Mouse (Mus musculus) urinary bladder, postnatal 14 days (tissue): ENCODE data around the gene Kifap3.
A peak's percentile ranks its signal among the peaks of the same experiment; 100 is the strongest.
"Not testable (repeated sequence)": the region's sequence is repeated elsewhere in the genome, so short reads cannot be mapped to it uniquely, and the experiment has no call there.

Experiments
- DNase-seq: peaks from one replicate; pipeline ENCODE4 v3.0.0; 2021; ENCODE audit warnings: low spot score

Gene Kifap3

DNA sequence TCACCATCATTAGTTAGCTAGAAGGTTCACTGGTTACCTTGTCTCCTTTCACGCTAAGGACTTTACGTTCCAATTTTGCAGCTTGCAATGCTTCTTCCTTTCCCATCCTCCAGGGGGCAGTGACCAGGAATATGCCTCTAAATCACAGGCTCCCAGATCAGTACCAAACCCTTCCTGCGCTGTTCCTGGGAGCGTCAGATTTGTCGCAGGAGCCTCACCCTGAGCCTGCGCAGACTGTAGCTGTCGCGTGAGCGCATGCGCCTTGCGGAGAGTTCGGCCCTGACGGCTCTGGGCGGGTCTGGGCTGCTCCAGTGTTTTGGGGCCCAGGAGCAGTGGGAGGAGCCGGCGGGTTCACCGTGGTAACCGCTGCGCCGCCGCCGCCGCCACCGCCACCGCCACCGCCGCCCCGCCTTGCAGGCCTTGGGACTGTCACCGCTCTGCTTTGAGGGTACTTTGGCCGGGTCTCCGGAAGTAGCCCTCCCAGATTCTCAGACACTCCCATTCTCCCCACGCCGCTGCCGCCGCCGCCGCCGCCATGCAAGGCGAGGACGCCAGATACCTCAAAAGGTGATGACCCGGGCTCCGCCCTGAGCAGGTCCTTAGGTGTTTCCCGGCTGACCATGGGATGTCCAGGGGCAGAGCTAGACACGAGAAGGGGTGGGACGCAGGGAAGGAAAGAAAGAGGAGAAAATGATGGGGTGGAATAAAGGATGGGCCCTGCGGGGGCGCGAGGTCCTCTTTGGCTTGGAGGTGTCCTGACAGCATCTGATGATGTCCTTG is at the start of gene Kifap3:
Gene Kifap3, plus strand, starts transcription at position 248 of the 780 bp plus-strand sequence.
- DNase-seq: peak; percentile 98

DNA sequence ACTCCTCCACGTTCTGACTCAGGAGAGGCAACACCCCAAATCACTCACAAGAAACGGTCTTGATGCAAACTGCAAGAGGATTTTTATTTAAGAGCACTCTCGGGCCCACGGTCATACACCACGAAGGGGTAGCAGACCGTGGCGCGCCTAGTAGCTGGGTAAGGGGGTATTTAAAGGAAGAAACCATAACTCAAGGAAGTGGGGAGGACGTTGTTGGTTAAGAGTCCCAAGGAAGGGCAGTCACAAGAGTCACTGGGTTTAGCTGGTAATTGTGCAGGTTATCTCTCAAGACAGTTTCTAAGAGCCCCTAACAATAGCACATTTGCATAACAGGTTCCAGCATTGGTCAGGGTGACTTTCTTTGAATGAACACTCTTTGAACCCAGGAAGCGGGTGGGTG is 48.2 kb upstream of the Kifap3 start:
- DNase-seq: not testable (repeated sequence)

DNA sequence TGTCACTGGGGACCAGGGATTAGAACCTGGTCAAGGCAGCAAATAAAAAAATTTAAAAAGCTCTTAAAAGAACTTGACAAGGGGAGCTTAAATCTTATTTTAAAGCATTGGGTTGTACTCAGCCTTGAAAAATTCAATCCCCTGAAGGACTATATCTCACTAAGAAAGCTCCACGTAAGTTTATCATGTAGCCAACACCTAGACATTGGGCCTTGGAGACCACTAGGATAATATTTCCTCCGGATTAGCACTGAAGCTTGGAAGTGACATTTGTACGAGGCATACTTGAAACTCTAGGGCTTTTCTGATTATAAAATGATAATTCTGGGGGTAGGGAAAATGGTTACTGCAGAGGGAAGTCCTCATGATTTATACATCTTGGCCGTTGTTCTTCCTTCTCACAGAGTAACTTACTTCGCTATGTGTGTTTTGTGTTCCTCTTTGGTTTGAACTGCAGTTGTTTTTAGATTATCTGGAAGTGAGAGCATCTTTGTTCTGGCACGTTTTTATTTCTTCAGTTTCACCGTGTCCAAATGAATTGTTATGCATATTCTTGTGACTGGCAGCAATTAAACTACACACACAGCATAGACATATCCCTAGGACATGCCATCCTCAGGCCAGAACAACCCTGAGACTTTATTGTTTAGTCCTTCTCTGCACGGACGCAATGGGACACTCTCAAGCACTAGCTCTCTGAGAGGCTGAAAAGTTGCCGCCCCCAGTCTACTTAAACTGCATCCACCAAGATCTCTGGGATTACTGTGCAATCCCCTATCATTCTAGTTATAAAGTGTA is 42.7 kb upstream of the Kifap3 start:
- peak; percentile 9 for DNase-seq

DNA sequence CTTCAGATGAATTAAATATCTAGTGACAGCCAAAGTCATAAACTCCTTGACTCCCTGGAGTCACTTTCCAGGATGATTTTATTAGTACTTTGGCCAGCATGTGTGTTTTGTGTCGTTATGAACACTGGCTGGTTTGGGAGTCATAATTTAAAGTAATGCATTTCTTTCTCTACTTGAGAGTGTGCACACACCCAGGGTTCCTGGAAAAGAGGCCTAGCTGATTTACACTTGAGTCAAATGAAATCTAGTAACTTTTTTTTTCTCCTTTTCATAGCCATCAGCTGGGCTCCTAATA is 42.2 kb upstream of the Kifap3 start:
- DNase-seq: no peak

DNA sequence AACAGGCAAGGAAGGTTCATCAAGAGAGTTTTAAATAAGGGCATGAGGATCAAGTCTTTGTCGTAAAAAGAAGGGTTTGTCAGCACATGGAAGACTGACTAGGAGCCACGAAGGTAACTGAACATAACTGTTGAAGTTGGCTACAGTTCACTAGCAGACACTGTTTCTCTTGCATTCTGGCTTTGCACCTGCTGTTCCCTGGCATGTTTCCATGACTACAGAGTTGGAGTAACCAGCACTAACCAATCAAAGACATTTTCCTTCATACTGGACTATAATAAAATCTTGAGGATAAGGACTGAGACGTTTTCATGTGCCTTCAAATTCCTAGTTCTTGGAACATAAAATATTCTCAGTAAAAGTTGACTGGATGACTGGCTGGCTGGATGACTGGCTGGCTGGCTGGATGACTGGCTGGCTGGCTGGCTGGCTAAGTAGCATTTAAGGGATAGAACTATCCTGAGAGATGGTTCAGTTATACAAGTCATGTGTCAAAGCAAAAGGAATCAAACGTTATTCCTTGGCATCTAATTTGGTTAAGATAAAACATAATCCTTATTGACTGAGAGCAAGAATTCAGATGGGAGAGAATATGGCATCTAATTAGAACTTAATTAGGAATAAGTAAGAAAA is 27.9 kb upstream of the Kifap3 start:
- DNase-seq: no peak

DNA sequence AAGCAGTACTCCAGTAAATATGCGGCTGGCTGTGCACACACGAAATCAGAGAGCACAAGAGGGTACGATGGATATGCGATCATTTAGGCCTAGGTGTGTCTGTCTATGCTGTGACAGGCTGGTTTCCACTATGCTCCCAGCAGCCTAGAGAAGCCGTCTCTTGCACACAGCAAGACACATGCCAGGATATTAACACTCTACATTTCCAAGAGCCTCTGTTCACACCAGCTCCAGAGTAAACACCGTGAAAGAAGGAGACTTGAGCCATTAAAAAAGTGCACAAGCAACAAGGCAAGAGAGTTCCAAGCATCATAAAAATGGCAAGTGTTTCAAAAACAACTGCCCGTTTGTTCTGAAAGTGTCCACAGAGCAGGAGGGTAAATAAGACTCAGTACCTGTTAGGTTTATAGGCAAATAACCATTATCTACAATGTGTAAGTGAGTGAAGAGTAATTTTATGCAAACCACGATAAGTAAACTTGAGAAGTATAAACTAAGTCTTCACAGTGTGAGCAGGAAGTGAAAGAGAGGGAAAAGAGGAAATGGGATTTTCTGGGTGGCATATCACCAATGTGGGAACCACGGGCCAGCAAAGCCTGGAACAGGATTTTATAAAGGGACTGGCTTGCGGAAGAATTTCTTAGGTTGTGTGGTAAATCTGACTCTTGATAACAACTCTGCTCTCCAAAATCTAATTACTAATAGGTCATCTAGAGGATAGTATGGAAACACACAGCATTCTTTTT is 21.7 kb upstream of the Kifap3 start:
- DNase-seq: no peak

DNA sequence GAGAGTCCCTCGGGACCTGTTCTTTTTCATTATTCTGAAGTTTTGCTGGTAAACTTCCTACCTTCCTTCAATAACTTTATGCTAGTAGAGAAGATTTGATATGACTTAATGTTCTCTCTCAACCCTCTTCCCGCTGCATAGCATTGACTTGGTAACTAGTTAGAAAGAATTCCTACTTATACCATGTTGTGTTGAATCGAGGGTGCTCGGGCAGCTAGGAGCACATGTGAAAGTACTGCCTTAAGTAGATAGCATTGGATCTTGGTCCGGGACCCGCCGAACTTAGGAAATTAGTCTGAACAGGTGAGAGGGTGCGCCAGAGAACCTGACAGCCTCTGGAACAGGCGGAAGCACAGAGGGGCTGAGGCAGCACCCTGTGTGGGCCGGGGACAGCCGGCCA is 4.2 kb downstream of the Kifap3 start:
- DNase-seq: not testable (repeated sequence)

DNA sequence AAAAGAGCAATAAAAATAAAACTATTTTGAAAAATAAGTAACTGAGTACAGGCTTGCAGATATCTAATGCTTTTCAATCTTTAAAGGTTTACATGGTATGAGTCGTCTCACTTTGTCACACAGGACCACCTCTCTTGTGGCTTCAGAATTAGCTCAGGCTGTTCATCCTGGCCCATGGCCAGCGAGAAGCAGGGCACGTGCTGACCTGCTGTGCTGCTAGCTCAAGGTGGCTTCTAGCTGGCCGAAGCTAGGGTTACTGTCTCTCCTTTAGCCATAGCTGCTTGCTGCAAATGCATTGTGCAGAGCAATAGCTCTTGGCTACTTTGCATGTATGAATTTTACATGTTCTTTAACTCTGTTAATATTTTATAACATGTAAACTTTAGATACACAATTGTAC is 42.0 kb downstream of the Kifap3 start:
- no peak for DNase-seq

DNA sequence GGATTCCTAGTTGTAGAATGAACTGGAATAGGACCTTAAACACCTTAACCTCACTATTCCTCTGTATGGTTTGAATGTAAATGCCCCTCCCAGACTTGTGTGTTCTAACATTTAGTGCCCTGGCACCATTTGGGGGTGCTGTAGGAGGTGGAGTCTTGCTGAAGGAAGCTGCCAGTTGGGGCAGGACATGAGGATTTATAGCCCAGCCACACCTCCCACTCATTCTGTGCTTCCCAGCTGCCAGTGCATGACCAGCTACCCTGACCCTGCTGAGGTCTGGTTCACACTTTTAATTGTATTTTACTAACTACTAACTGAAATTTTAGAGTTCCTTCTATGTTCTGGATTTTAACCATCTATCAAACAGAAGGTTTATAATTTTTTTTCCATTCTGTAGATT is 50.1 kb downstream of the Kifap3 start:
- no peak for DNase-seq

DNA sequence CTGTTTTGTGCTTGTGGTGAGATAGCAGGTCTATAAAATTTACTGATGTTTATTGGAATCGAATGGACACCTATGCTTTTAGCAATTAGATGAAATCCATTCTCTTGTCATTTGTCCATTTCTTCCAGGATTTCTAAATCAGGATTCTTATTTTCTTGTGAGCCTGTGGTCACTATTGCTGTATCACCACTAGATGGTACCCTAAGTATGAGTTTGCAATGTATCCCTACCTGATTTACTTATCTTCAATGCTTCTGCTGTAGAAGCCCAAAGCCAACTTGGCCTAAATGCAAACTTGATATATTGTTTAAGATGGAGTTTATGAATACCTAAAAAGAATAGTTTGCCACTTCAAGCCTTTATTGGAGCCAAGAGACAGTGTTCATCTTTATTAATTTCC is 54.7 kb downstream of the Kifap3 start:
- DNase-seq: no peak

DNA sequence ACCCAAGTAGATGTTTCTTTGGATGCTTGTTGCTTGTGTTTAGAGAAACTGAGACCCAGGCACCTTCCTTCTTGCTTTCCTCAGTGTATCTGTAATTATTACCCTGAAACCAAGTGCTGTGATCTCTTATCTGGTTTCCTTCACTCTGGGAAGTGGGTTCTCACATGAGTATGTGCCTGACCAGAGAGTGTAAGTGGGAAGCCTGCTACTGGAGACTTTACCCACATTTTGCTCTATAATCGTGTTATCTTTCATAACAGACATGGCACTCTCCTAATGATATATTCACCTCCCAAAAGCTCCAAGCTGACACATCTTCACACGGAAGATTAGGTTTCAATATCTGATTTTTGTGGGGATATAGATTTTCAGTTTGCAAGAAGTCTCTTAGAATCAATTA is 55.7 kb downstream of the Kifap3 start:
- DNase-seq: no peak

DNA sequence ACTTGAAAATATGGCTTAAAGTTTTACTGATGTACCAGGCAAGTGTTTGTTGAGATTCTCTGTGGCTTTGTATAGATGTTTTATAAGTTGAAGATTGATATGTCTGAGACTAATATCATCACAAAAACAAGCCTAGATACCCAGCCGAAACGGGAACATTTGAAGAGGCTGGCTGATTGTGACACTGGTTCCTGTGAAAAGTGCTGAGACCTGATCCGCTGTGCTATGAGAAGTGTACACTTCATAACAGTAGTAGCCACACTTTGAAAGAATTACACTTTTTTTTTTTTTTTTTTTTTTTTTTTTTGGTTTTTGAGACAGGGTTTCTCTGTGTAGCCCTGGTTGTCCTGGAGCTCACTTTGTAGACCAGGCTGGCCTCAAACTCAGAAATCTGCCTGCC is 59.1 kb downstream of the Kifap3 start:
- not testable (repeated sequence) for DNase-seq

DNA sequence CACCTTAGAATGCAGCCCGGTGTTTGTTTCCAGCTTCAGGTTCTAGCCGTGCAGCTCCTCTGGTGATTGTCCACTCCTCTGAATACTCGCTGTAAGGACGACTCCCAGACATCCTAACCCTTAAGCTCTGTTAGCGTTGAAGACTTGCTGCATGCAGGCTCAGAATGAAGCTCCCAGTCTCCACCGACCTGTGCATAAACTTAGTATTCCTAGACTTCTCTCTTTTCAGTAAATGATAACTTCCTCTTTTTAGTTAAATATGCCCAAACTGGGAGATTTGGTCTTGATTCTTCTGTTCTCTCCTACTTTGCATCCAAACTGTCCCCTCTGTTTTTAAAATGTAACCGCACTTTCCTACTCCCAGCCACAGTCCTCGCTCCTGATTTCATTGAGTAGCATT is 61.2 kb downstream of the Kifap3 start:
- DNase-seq: no peak

DNA sequence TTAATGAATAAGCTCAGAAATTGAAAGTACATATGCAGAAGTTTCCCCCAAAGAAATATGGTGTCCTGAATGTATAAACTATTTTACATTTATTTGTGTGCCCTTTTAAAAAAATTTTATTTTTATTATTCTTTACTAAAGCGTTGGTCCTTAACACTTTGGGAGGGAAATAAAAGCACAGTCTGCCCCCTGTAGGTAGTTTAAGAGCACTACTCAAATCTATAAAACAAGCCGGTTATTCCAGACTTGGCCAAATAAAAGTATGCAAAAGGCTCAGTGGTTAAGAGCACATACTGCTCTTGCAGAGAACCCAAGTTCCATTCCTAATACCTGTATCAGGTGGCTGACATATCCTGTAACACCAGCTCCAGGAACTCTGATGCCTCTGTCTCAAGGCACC is 62.9 kb downstream of the Kifap3 start:
- no peak for DNase-seq

DNA sequence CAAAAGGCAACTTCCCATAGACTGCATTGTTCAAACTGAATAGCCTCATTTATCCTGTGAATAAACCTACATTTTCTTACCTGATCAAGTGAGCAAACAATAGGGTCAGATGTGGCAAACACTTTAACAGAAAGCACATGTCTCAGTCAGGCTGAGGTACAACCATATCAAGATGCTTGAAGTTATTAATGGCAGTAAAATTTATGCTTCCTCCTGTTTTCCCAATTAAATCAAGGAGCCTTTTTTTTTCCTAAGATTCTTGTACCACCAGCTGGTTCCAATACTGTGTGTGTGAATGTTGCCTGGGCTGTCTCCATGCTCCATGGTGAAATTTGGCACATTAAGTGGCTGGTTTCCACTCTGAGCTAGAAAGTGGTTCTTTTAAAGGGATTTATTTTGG is 64.5 kb downstream of the Kifap3 start:
- DNase-seq: no peak

DNA sequence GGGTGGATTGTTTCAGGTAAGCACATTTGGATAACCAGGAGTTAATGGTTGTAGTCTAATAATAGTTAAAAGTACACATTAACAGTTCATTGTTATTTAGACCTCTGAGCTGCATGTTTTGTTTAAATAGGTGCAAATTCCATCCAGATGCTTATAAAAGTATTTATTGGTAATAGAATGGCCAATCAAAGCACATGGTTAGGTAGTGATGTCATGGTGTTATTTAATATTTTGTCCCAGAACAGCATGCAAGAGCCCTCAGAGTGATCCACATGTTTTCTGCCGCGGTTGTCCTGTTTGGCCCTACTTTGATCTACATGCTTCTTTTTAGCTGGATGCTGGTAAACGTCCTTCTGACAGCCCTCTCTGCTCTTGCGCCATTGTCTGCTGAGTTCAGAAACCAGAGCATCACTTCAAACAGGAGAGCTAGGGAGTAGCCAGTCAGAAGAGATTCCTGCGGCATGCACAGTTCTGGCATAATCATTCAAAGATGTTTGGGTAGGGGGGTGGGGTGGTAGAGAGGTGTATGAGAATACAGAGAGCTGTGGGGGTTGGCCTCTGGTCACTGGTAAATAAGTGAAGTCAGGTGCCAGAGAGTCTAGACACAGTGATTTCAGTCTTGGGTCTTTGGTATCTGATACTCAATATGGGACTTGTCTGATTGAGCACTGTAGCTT is 73.6 kb downstream of the Kifap3 start:
- DNase-seq: no peak

DNA sequence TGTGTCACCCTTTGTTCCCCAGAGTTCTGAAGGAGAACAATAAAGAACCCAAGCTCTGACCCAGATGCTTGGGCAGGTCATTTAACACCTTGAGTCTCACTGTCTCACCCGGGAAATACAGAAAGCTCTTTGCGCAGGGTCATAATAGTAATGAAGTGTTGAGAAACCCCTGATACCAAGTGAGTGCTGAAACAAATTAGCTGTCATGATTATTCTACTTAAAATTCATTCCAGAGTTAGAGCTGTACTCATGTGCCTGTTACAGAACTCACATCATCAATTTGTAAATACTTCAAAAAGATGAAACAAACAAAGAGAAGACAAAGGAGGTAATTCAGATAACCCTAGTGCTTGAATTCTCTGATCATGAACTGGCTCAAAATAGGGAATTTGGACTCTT is 79.0 kb downstream of the Kifap3 start:
- DNase-seq: no peak

DNA sequence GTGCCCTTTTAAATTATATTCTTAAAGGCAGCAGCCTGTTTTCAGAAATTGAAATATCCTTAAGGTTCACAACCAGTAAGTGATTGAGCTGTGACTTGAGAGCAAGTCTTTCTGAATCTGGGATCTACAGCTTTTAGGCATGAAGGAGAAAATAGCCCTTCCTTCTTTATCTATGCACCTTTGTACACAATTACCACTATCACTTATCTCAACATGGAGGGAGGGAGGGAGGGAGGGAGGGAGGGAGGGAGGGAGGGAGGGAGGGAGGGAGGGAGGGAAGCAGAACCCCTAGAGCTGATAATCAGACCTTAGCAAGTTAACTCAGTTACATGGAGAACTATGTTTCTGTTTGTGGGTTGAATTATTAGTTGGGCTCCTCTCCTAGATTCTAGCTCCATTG is 82.2 kb downstream of the Kifap3 start:
- DNase-seq: no peak

DNA sequence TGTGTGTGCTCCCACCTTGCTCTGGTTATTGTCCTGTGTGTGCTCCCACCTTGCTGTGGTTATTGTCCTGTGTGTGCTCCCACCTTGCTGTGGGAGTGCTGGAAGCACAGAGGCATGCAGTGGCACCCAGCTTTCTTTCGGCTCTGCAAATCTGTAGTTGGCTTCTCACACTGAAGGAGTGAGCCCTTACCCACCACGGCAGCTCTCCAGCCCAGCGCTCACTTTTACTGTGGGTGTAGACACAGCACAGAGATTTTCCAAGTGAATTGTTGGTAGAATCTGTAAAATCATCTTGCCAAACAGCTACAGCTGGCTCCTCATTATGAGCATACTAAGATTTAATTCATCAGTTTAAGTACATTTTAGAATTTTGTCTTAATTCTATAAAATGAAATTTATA is 93.8 kb downstream of the Kifap3 start:
- DNase-seq: no peak

DNA sequence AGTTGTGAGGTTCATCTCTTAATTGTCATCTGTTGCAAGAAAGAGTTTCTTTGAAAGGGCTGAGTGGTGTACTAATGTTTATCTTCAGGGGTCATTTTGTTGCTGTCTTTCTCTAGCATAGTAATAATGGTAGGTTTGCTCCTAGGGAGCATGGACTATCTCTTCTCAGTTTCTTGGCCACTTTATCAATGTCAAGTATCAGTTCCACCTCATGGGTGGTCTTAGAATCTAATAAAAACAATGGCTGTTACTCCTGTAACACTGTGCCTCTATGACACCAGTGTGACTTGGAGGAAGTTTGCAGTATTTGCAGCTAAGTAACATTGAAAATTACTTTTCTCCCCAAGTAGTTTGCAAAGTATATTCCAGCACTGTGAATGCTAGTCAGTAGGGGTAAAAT is 110.2 kb downstream of the Kifap3 start:
- DNase-seq: no peak

DNA sequence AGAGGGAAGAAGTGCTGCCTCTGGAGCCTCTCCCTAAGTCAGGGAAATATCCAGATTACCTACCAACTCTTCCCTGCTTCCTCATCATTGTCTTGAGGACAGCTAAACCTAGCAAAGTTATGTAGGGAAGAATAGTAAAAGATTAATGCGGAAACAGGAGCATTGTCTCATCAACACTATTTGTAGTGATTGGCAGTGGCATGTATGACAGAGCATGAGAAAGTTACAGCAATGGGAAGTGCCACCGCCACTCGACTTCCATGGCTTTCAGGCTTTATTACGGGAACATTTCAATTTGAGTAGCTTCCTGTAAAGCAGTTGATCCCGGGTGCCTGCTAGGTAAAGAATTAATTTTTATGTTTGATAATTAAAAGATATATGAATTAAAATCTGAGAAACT is 113.9 kb downstream of the Kifap3 start:
- DNase-seq: no peak
